Comparison of ENCODE assay signal across 13 mouse cellular contexts in the genomic region with DNA sequence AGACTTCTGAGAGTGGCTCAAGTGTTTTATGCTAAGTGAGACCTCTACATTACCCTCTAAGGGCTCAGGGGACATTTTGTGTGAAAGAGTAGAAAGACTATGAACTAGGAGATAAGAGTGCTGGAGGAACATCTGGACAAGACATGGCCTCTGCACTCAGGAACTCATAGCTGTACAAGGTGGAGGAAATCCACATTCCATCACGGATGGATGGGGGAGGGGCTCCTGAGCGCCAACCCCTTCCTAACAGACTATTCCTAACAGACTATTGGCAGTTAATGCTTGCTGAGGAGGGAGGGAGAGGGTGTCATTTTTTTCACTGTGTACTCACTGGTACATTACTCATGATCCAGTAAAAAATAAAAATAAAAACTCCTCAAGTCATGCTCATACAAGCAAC. TPM values are rescaled to one million over a fixed set of nuclear protein-coding genes. Genes with fewer than 3 reads are reported as not detected.
DNase-seq lines count a peak whose midpoint lies in the region; ATAC-seq and TF ChIP-seq lines count a peak whose summit lies in the region.
"Had no signal": no experiment of that assay in that cellular context is flagged by ENCODE, and none has a peak within 500 bp of the region (broad histone marks: within the 10 kb centered on the region; RNA-seq: fewer than 3 reads in every experiment).

No protein-coding gene starts in this region.

- 40% methylated on average over 2 of the region's 2 CpGs for WGBS in intestine, embryonic 15.5 days
- 35% methylated on average over 2 of the region's 2 CpGs for WGBS in intestine, postnatal 0 days
- 40% methylated on average over 2 of the region's 2 CpGs for WGBS in liver, embryonic 12.5 days (ENCODE audit: insufficient replicate concordance)

- peak; percentile 32; the same call in 1 of the 2 replicates for ATAC-seq in intestine, embryonic 15.5 days
- no peak for ATAC-seq in intestine, postnatal 0 days
- no peak for ATAC-seq in liver, embryonic 12.5 days
- ATAC-seq in inflammation-experienced regulatory T-cells, adult 6 months = no peak

- peak; percentile 26 for DNase-seq in embryo, embryonic 11 days
- no peak for DNase-seq in embryo, embryonic 10.5 days (ENCODE audit: low spot score)
- DNase-seq in liver = no peak
- DNase-seq in ovary, postnatal 10 days (ENCODE audit: low spot score) = no peak
- DNase-seq: cerebellum, adult 18-20 months; gastrocnemius, postnatal 36 days had no signal

- H3K36me3 ChIP-seq in intestine, embryonic 15.5 days = peaks cover 9% of the 10 kb centered on the region; the same call in 1 of the 2 replicates
- H3K36me3 ChIP-seq in intestine, postnatal 0 days (ENCODE audit: control insufficient read depth, insufficient read depth) = peaks cover 25% of the 10 kb centered on the region
- H3K36me3 ChIP-seq in liver, embryonic 12.5 days = peaks cover 64% of the 10 kb centered on the region

- no peak overlapping the region for H3K9ac ChIP-seq in intestine, embryonic 15.5 days
- H3K9ac ChIP-seq in intestine, postnatal 0 days (ENCODE audit: low read depth, low read length) = no peak overlapping the region
- no peak overlapping the region for H3K9ac ChIP-seq in liver, embryonic 12.5 days
- H3K9ac ChIP-seq: hindbrain, embryonic 13.5 days had no signal

- no peak overlapping the region for H3K4me2 ChIP-seq in intestine, embryonic 15.5 days (replicated peaks)
- no peak overlapping the region for H3K4me2 ChIP-seq in intestine, postnatal 0 days (replicated peaks; ENCODE audit: low read depth)
- no peak overlapping the region for H3K4me2 ChIP-seq in liver, embryonic 12.5 days
- H3K4me2 ChIP-seq: hindbrain, embryonic 13.5 days had no signal

- H3K4me3 ChIP-seq in intestine, embryonic 15.5 days (replicated peaks) = no peak overlapping the region
- H3K4me3 ChIP-seq in intestine, postnatal 0 days (ENCODE audit: low read depth, low read length) = no peak overlapping the region
- H3K4me3 ChIP-seq in liver, embryonic 12.5 days = no peak overlapping the region
- H3K4me3 ChIP-seq: erythroblast, embryonic 14.5 days; hindbrain, embryonic 13.5 days; midbrain, embryonic 10.5 days had no signal

- no peak for TF ChIP-seq CTCF in intestine, postnatal 0 days (IDR thresholded peaks at IDR 0.05; ENCODE audit: low read depth)

- no peak overlapping the region for H3K27ac ChIP-seq in intestine, embryonic 15.5 days
- no peak overlapping the region for H3K27ac ChIP-seq in intestine, postnatal 0 days (ENCODE audit: low read depth, low read length)
- H3K27ac ChIP-seq in liver, embryonic 12.5 days = peak overlapping the region; percentile 68
- H3K27ac ChIP-seq: hindbrain, embryonic 13.5 days; midbrain, embryonic 10.5 days had no signal

- no peaks in the 10 kb centered on the region for H3K4me1 ChIP-seq in intestine, embryonic 15.5 days (replicated peaks)
- H3K4me1 ChIP-seq in intestine, postnatal 0 days (replicated peaks; ENCODE audit: control insufficient read depth, insufficient read depth, low read length) = no peaks in the 10 kb centered on the region
- H3K4me1 ChIP-seq in liver, embryonic 12.5 days = peaks cover 44% of the 10 kb centered on the region
- H3K4me1 ChIP-seq: hindbrain, embryonic 13.5 days; midbrain, embryonic 10.5 days had no signal

- H3K27me3 ChIP-seq in intestine, embryonic 15.5 days (replicated peaks) = no peaks in the 10 kb centered on the region
- no peaks in the 10 kb centered on the region for H3K27me3 ChIP-seq in intestine, postnatal 0 days (replicated peaks; ENCODE audit: control insufficient read depth, insufficient read depth, low read length)
- H3K27me3 ChIP-seq in liver, embryonic 12.5 days (replicated peaks) = no peaks in the 10 kb centered on the region
- H3K27me3 ChIP-seq: hindbrain, embryonic 13.5 days had no signal

- no peaks in the 10 kb centered on the region for H3K9me3 ChIP-seq in intestine, embryonic 15.5 days
- H3K9me3 ChIP-seq in intestine, postnatal 0 days (ENCODE audit: control insufficient read depth) = no peaks in the 10 kb centered on the region
- no peaks in the 10 kb centered on the region for H3K9me3 ChIP-seq in liver, embryonic 12.5 days (replicated peaks)
- H3K9me3 ChIP-seq: hindbrain, embryonic 13.5 days; midbrain, embryonic 10.5 days had no signal

RNA-seq across cellular contexts. Expression of gene Hspe1, which starts 13.2 kb away (rescaled TPM):
- polyA plus RNA-seq in intestine, embryonic 15.5 days (2015; fragmentation: Nextera tagmentation; extraction: Ambion mirVana) = 753 and 881 TPM in 2 replicates
- 395 and 427 TPM in 2 replicates for polyA plus RNA-seq in intestine, postnatal 0 days (2015; fragmentation: Nextera tagmentation; extraction: Ambion mirVana)
- polyA plus RNA-seq in liver, embryonic 12.5 days (2016; fragmentation: Nextera tagmentation; extraction: Ambion mirVana) = 637 and 645 TPM in 2 replicates
- polyA plus RNA-seq in inflammation-experienced regulatory T-cells, adult 6 months (2017; shearing (Covaris generic)) = 100 to 1,000 TPM; 172 to 181 (median 174) TPM

RNA-seq across cellular contexts. Expression of gene Hspd1, which starts 13.3 kb away (rescaled TPM):
- 702 and 739 TPM in 2 replicates for polyA plus RNA-seq in intestine, embryonic 15.5 days (2015; fragmentation: Nextera tagmentation; extraction: Ambion mirVana)
- polyA plus RNA-seq in intestine, postnatal 0 days (2015; fragmentation: Nextera tagmentation; extraction: Ambion mirVana) = 163 and 164 TPM in 2 replicates
- 563 and 590 TPM in 2 replicates for polyA plus RNA-seq in liver, embryonic 12.5 days (2016; fragmentation: Nextera tagmentation; extraction: Ambion mirVana)
- polyA plus RNA-seq in inflammation-experienced regulatory T-cells, adult 6 months (2017; shearing (Covaris generic)) = 100 to 1,000 TPM; 129 to 226 (median 154) TPM

RNA-seq across cellular contexts. Expression of gene Coq10b, which starts 22.2 kb away (rescaled TPM):
- 16.7 and 17.8 TPM in 2 replicates for polyA plus RNA-seq in intestine, embryonic 15.5 days (2015; fragmentation: Nextera tagmentation; extraction: Ambion mirVana)
- 25.8 and 29.7 TPM in 2 replicates for polyA plus RNA-seq in intestine, postnatal 0 days (2015; fragmentation: Nextera tagmentation; extraction: Ambion mirVana)
- 19.5 TPM in 2 replicates for polyA plus RNA-seq in liver, embryonic 12.5 days (2016; fragmentation: Nextera tagmentation; extraction: Ambion mirVana)
- polyA plus RNA-seq in inflammation-experienced regulatory T-cells, adult 6 months (2017; shearing (Covaris generic)) = 10 to 100 TPM; 14.6 to 22.7 (median 17.0) TPM

RNA-seq across cellular contexts. Expression of gene Sf3b1, which starts 47.5 kb away (rescaled TPM):
- 269 and 327 TPM in 2 replicates for polyA plus RNA-seq in intestine, embryonic 15.5 days (2015; fragmentation: Nextera tagmentation; extraction: Ambion mirVana)
- polyA plus RNA-seq in intestine, postnatal 0 days (2015; fragmentation: Nextera tagmentation; extraction: Ambion mirVana) = 146 and 149 TPM in 2 replicates
- polyA plus RNA-seq in liver, embryonic 12.5 days (2016; fragmentation: Nextera tagmentation; extraction: Ambion mirVana) = 161 and 169 TPM in 2 replicates
- polyA plus RNA-seq in inflammation-experienced regulatory T-cells, adult 6 months (2017; shearing (Covaris generic)) = 100 to 1,000 TPM; 408 to 502 (median 410) TPM

RNA-seq across cellular contexts. Expression of gene Mob4, which starts 56.3 kb away (rescaled TPM):
- 143 and 152 TPM in 2 replicates for polyA plus RNA-seq in intestine, embryonic 15.5 days (2015; fragmentation: Nextera tagmentation; extraction: Ambion mirVana)
- polyA plus RNA-seq in intestine, postnatal 0 days (2015; fragmentation: Nextera tagmentation; extraction: Ambion mirVana) = 87.1 and 95.3 TPM in 2 replicates
- 55.4 and 58.8 TPM in 2 replicates for polyA plus RNA-seq in liver, embryonic 12.5 days (2016; fragmentation: Nextera tagmentation; extraction: Ambion mirVana)
- 100 to 1,000 TPM; 121 to 136 (median 133) TPM for polyA plus RNA-seq in inflammation-experienced regulatory T-cells, adult 6 months (2017; shearing (Covaris generic))
